Mouse (Mus musculus) layer of hippocampus, postnatal 14 days (tissue): ENCODE data around the gene Sirt1. TPM values are rescaled to one million over a fixed set of nuclear protein-coding genes. Genes with fewer than 3 reads are reported as not detected.
A peak's percentile ranks its signal among the peaks of the same experiment; 100 is the strongest.
"Not testable (repeated sequence)": the region's sequence is repeated elsewhere in the genome, so short reads cannot be mapped to it uniquely, and the experiment has no call there.

Source experiments
- DNase-seq, 2 experiments: peaks; one replicate each; pipeline ENCODE4 v3.0.0; 2021 to 2022; ENCODE audit warnings: low spot score in 2 of 2, mixed read lengths in 1 of 2
- total RNA-seq, 2 experiments: library from RNA; stranded (reverse); gene quantifications; 2 replicates each; pipeline ENCODE4 v1.2.3; 2021

Gene Sirt1
- total RNA-seq, 2 experiments from 2014 or later: 11.3 to 12.4 TPM

DNA sequence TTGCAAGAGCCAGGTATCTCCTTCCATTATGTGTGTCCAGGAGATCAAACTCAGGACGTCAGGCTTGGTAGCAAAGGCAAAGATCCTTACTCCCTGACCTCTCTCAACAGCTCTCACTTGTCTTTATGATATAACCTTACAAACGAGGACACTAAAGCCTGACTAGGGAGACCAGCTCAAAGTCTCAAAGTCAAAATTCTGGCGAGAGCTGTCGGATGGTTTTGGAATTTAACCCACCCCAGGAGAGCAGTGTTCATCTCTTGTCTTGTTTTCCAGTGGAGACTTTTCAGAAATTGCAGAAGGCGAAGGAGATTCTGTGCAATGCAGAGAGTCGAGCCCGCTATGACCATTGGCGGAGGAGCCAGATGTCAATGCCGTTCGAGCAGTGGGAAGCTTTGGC is 15.5 kb upstream of the Sirt1 start:
- DNase-seq: no peak

DNA sequence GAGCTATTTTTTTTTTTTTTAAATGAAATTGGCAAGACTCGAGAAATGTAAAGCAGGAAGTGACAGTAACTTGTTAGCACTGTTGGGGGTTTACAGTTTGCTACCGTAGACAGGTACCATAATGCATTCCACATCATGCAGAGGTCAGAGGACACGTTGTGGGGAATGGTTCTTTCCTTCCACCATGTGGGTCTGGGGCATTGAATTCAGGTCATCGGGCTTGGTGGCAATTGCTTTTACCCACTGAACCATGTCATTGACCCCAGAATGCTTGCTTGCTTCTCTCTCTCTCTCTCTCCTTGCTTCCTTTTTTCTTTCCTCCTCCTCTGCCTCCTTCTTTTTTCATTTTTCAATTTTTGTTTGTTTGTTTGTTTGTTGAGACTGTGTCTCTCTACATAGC is 7.4 kb upstream of the Sirt1 start:
- DNase-seq: no peak

DNA sequence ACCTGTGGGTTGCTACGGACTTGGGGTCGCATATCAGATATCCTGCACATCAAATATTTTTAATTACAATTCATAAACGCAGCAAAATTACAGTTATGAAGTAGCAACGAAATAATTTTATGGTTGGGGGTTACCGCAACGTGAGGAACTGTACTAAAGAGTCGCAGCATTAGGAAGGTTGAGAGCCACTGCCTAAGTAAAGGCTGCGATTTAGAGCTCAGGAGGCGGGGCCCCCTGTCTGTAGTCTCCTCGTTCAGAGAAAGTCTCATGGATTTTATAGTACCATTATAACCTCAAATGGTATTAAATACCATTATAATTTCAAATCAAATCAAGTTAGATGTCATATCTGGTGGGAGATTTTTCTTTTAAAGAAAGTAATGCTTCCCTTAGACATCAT is 5.5 kb upstream of the Sirt1 start:
- no peak for DNase-seq

DNA sequence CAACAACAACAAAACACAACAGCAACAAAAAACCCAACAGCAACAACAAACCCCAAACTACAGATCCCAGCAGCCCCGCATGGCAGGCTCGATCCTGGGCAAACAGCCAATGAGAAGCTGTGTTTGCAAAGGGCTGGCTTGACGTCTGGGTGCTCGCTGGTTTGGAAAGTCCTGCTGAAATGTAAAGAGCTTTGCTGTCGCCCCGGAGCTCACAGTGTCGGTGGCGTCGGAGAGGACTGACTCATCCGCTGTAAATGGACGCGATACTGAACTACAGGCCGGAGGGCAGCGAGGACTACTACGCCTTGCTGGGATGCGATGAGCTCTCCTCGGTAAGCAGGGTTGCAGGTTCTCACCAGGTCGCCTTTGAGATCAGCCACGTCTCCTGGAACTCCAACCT is 4.9 kb upstream of the Sirt1 start:
- peak; percentile 73 to 90 for DNase-seq

DNA sequence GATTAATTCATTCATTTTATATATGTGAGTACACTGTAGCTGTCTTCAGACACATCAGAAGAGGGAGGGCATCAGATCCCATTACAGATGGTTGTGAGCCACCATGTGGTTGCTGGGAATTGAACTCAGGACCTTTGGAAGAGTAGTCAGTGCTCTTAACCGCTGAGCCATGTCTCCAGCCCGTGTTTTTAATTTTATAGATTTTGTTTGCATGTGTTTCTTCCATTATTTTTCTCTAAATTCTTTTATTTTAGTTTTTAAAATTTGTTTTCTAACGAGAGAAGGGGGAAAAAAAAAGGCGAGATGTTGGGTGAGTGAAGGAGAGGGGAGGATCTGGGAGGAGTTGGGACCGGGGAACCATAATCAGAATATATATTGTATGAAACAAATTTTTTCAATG is 4.4 kb upstream of the Sirt1 start:
- DNase-seq: not testable (repeated sequence)

DNA sequence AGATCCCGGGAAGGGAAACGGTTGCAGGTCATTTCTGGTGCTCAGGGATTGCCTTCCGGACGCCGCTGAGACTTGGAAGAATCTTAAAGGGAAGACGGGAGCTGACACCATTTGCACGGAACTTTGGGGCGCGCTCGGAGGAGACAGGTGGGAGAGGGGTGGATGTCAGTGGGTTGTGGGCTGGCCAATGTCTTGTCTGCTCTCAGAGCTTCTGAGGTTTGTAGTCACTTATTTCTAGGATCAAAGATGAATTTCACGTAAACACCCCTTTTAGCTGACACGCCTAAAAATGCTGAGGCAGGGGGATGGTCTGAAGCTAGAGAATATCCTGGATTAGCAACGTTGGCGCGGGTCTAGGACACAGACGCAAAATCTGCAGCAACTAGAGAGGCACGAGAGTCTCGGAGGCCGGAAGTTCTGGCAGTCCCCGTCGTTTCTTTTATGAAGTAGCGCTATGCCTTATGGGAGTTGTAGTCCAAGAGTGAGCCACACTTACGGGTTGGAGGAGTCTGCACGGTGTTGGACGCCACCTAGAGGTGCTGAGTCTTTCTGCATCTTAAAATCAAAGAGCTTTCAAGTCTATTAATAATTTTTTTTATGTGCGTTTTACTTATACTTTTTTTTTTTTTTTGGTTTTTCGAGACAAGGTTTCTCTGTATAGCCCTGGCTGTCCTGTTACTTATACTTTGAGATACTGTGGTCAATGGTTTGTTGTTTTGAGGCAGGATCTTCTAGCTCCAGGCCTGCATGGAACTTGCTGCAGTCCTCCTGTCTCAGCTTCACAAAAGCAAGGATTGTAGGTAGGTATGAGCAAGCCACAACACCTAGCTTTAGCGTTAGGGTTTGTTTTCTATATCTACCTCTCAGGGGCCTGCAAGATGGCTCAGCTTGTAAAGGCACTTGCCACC is 1.1 kb upstream of the Sirt1 start, which contains the start of gene Dnajc12:
Gene Dnajc12, plus strand, starts transcription at position 72 of the 908 bp plus-strand sequence.
- DNase-seq: peak; percentile 65 to 94

DNA sequence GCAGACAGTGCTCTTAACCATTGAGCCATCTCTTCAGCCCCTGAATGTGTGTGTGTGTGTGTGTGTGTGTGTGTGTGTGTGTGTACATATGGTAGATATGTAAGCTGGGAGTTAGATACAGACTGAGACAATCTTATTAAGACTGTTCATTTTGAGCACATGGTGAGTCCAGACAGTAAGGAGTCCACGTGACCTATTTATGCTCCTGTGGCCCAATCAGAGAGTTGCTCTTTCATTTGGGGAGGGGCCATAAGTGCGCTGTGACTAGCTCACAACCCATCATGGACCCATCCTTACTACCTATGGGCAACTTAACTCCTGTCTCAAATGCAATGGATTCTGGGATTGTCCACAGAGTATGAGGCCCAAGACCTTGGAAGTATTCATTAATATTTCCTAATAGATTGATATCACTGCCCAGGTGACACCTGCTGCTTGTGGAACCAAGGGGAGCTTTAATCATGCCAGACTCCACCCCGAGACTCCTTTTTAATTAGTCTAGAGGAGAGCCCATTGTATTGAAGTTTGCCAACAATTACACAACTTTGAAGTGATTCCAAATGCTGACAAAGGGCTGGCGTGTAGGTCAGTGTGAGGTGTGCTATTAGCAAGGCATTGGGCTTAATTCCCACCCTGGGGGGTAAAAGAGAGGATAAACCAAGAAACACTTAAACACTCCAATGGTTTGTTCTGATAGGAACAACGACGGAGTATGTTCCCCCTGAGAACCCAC is 2.4 kb downstream of the Sirt1 start:
- no peak for DNase-seq

DNA sequence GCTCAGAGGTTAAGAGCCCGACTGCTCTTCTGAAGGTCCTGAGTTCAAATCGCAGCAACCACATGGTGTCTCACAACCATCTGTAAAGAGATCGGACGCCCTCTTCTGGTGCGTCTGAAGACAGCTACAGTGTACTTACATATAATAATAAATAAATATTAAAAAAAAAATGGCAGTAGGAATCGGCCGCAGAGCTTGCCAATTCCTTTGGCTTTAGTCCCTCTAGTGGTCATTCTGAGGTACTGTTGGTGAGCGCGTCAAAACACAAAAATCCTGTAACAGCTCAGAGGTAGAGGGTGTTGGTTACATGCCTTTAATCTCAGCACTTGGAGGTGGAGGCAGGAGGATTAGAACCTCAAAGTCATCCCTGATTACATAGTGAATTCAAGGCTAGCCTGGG is 4.0 kb downstream of the Sirt1 start:
- DNase-seq: peak; percentile 62 to 67

DNA sequence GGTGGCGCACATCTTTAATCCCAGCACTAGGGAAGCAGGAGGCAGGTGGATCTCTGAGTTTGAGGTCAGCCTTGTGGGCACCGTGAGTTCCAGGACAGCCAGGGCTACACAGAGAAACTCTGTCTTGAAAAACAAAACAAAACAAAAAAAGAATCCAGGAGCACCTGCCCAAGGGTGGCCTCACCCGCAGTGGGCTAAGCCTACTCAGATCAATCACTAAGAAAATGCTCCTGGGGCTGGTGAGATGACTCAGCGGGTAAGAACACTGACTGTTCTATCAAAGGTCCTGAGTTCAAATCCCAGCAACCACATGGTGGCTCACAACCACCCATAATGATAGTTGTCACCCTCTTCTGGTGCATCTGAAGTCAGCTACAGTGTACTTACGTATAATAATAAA is 5.2 kb downstream of the Sirt1 start:
- no peak for DNase-seq

DNA sequence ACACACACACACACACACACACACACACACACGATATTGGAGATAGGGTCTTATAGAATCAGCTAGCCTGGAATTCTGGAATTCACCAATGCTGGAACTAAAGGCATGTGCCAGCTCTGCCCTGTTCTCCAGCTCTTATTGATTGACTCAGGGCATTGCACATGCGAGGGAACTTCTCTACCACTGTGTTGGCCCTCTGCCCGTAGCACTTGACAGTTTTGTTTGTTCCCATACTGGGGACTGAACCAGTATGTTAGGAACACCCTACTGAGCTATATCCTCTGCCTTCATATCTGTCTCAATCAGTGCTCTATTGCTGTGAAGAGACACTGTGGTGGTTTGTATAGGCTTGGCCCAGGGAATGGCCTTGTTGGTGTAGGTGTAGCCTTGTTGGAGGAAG is 13.5 kb downstream of the Sirt1 start:
- DNase-seq: no peak

DNA sequence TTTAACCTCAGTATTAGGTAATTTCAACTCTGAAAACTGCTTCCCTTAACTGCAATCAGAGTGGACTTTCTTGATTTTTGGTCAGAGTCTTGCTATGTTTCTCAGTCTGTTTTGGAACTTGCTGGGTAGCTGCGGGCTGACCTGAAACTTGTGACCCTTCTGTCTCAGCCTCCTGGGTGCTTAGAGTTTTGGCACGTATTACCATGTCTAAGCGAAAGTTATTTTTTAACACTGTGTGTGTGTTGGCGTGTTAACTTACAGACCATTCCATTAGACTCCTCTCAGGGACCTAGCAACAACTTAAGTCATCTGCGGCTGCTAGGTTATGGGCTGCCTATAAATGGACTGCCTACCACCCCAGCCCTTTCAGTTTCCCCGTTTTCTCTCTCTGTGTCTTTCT is 14.1 kb downstream of the Sirt1 start:
- no peak for DNase-seq

DNA sequence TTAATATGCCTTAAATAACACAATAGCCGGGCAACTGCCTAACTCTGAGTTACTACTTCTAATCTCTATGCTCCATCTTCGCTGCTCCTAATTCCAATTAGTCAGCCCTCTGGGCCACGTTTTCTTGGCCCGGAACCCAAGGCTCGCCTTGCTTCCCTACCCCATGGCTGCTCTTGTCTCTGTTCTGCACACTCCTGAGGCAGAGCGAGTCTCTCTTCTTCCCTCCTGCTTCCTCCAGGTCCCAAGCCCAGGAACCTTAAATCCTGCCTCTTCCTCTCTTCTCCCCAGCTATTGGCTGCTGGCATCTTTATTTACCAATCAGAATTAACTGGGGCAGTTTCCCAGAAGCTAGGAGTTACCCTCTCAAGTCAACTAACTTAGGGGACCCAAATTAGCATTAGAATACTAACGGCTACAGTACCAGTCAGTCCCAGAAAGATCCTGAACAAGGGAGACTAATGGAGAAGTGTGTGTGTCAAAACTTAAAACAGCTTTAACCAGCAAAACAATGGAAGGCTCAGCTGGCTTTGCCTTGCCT is 15.5 kb downstream of the Sirt1 start:
- DNase-seq: no peak

DNA sequence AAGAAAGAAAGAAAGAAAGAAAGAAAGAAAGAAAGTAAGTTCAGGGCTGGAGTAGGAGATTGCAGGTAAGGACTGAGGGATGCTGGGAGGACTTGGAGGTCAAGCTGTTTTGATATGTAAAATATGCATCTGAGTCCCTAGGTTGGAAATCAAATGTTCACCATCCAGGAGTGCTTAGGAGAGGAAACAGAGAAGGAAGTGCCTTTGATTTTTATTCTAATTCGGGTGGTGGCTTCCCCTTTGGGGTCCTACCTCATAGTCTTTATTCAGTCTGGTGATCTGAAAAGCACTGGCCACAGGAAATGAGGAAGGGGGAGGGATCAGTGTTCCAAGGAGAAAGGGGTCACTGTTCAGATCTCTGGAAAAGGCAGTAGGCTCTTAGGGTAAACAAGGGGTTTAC is 21.0 kb downstream of the Sirt1 start:
- no peak for DNase-seq

DNA sequence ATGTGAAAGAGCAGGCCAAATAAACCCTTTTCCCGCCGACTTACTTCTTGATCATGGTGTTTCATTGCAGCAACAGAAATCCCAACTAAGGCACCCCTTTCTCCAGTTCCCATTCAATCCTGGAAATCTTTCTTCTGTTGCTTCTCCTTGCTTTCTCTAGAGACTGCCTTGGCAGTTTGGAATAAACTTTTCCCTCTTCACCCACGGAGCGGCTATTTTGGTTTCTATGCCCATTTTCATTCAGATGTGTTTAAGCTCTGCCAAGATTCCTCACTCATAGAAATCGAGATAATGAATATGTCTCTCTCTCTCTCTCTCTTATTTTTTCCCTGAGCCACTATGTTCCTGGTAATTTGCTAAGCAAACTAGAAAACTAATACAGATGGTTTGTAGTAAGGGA is 29.4 kb downstream of the Sirt1 start:
- no peak for DNase-seq

DNA sequence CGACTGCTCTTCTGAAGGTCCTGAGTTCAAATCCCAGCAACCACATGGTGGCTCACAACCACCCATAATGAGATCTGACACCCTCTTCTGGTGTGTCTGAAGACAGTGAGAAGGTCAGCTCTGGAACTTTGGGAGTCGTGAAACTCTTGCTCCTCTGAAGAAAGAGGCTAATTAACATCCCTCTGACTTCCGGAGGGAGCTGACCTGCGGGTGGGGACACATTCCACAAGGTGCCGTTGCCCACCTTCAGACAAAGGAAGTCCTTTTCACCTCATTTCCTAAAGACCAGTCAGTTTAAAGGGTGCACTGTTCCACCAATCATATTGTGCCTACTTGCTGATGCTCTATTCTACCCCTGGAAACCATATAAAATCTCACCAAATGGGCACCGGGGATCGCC is 30.4 kb downstream of the Sirt1 start:
- DNase-seq: not testable (repeated sequence)

DNA sequence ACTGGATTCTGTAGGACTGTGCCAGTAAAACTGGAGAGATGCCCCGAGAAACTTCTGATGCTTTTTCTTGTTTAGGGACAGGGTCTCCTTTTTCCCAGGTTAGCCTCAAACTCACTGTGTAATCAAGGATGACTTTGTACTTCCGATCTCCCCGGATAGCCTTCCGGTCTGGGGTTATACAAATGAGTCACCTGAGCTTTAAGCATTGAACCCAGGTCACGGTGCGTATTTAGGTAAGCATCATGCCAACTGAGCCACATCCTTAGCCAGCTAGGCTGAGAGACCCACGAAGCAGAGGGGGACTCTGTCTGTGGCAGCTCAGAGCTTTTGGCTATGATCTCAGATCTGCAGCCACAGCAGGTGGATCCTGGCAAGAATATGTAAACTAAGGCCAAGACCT is 30.8 kb downstream of the Sirt1 start:
- no peak for DNase-seq

DNA sequence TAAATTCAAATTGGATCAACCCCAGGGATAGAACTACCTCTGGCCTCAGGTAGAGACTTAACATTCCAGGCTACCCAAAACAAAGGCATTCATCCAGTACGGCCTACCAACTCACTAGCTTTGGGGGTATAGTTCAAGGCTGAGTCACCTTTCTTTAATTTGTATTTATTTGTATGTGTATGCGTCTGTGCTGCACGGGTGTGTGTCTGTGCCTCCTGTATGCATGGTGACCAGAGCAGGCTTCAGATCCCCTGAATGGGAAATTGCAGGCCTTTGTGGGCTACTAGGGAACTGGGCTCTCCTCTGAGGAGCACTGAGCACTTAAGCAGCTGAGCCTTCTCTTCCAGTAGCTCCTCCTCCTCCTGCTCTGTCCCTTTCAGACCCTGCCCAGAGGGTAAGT is 33.2 kb downstream of the Sirt1 start:
- DNase-seq: no peak

DNA sequence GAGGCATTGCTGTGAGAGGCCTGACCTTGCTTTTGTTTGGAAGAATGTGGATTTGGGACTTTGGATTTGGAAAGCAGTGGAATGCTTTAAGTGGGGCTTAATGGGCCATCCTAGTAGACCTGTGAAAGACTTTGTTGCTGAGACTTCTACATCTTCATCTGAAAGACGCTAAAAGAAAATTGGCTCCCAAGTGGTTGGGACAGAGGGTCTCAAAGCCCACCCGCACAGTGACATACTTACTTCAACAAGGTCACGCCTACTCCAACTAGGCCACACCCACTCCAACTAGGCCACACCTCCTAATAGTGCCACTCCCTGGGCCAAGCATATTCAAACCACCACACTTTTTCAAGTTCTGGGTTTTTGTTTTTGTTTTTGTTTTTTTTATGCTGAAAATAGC is 36.8 kb downstream of the Sirt1 start:
- no peak for DNase-seq

DNA sequence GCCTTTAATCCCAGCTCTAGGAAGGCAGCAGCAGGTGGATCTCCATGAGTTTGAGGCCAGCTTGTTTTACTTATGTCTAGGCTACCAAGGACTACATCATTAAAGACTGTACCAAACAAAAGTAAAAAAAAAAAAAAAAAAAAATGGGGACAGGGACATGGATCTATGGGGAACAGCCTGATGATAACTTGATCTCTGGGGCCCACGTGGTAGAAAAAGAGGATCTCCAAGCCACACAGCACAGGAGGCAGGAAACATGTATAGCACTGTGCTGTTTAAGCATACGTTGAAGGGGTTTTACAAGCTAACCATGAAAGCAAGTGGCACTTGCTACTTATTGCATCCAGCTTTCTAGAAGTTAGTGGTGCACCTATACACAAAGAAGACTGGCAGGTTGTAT is 40.2 kb downstream of the Sirt1 start:
- no peak for DNase-seq

DNA sequence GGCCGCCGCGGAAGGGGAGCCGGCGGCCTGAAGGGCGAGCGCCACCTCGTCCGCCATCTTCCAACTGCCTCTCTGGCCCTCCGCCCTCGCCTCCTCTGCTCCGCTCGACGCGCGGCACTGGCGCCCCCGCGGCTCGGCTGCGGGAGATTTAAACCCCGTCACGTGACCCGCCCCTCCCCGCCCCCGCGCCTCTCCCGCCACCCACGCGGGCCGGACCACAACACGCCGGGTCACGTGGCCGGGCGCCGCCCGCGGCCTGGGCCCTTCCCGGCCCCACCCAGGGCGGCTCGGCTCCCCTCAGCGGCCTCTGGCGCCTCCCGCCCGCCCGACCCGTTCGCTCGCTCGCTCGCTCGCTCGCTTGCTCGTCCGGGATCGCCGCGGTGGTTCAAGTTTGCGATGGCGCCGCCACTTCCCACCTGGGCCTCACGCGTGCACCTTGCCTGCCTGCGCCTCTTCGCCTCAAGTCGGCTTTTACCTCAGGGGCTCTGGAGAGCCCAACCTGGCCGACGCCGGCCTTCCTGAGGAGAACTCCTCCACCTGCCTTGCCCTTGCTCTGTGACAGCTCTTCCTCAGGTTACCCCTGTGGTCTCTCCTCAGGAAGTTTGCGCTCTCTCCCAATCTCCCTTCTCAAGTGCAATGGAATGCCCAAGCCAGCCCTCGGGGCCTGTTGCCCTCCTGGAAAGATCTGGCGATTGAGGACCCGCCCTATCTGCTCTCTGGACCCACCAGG is 42.4 kb downstream of the Sirt1 start:
- peak; percentile 80 to 88 for DNase-seq
